9 mouse cellular contexts compared by ENCODE assay signal in genomic region chr19:56115552-56116284, GRCm38 (mm10).
DNase-seq lines count a peak whose midpoint lies in the region; ATAC-seq lines count a peak whose summit lies in the region.
"Had no signal": no experiment of that assay in that cellular context is flagged by ENCODE, and none has a peak within 500 bp of the region (broad histone marks: within the 10 kb centered on the region; RNA-seq: fewer than 3 reads in every experiment).

No protein-coding gene starts in this region.

- H3K36me3 ChIP-seq in forebrain, embryonic 10.5 days (replicated peaks): no peaks in the 10 kb centered on the region
- no peaks in the 10 kb centered on the region for H3K36me3 ChIP-seq in forebrain, embryonic 13.5 days (ENCODE audit: poor library complexity, severe bottlenecking)
- no peaks in the 10 kb centered on the region for H3K36me3 ChIP-seq in heart, embryonic 12.5 days
- H3K36me3 ChIP-seq in neural tube, embryonic 15.5 days: no peaks in the 10 kb centered on the region

- H3K9me3 ChIP-seq in forebrain, embryonic 10.5 days: peaks cover 14% of the 10 kb centered on the region
- H3K9me3 ChIP-seq in forebrain, embryonic 13.5 days (replicated peaks): no peaks in the 10 kb centered on the region
- H3K9me3 ChIP-seq in heart, embryonic 12.5 days (replicated peaks): 0 out of 2 replicates have a peak, but pooled peaks cover 3% of the 10 kb centered on the region
- no peaks in the 10 kb centered on the region for H3K9me3 ChIP-seq in neural tube, embryonic 15.5 days (replicated peaks)

- no peak overlapping the region for H3K9ac ChIP-seq in forebrain, embryonic 13.5 days
- H3K9ac ChIP-seq in heart, embryonic 12.5 days: no peak overlapping the region
- H3K9ac ChIP-seq in neural tube, embryonic 15.5 days (replicated peaks): no peak overlapping the region

- ATAC-seq in forebrain, embryonic 13.5 days: no peak
- no peak for ATAC-seq in heart, embryonic 12.5 days (ENCODE audit: insufficient number of reproducible peaks, low FRiP score)
- ATAC-seq in neural tube, embryonic 15.5 days (ENCODE audit: low FRiP score): no peak

- H3K27ac ChIP-seq in forebrain, embryonic 10.5 days: peak overlapping the region; percentile 36
- no peak overlapping the region for H3K27ac ChIP-seq in forebrain, embryonic 13.5 days
- H3K27ac ChIP-seq in heart, embryonic 12.5 days (ENCODE audit: poor library complexity, severe bottlenecking): no peak overlapping the region
- no peak overlapping the region for H3K27ac ChIP-seq in neural tube, embryonic 15.5 days (replicated peaks)

- H3K4me3 ChIP-seq in forebrain, embryonic 10.5 days: no peak overlapping the region
- H3K4me3 ChIP-seq in forebrain, embryonic 13.5 days: no peak overlapping the region
- H3K4me3 ChIP-seq in heart, embryonic 12.5 days: peak overlapping the region; percentile 4; the same call in 1 of the 2 replicates
- no peak overlapping the region for H3K4me3 ChIP-seq in neural tube, embryonic 15.5 days (replicated peaks)

- DNase-seq in forebrain, embryonic 10.5 days (ENCODE audit: extremely low spot score, low spot score): no peak
- peak; percentile 18 for DNase-seq in lung, postnatal 10 days
- DNase-seq in lung, postnatal 14 days: no peak
- no peak for DNase-seq in frontal cortex, postnatal 10 days (ENCODE audit: low spot score in 2 of 2)
- DNase-seq in cerebellum, postnatal 36 days: no peak
- DNase-seq: spleen, adult 18-20 months had no signal

- H3K27me3 ChIP-seq in forebrain, embryonic 10.5 days (ENCODE audit: poor library complexity, severe bottlenecking): peaks cover 6% of the 10 kb centered on the region; the same call in 1 of the 2 replicates
- H3K27me3 ChIP-seq in forebrain, embryonic 13.5 days: peaks cover 4% of the 10 kb centered on the region; the same call in 1 of the 2 replicates
- no peaks in the 10 kb centered on the region; the same call in 1 of the 2 replicates for H3K27me3 ChIP-seq in heart, embryonic 12.5 days (replicated peaks)
- peaks cover 15% of the 10 kb centered on the region; the same call in 1 of the 2 replicates for H3K27me3 ChIP-seq in neural tube, embryonic 15.5 days (replicated peaks)

- peaks cover 21% of the 10 kb centered on the region for H3K4me1 ChIP-seq in forebrain, embryonic 10.5 days
- peaks cover 5% of the 10 kb centered on the region; the same call in 1 of the 2 replicates for H3K4me1 ChIP-seq in forebrain, embryonic 13.5 days
- peaks cover 19% of the 10 kb centered on the region for H3K4me1 ChIP-seq in heart, embryonic 12.5 days (replicated peaks)
- peaks cover 13% of the 10 kb centered on the region for H3K4me1 ChIP-seq in neural tube, embryonic 15.5 days

- no peak overlapping the region for H3K4me2 ChIP-seq in forebrain, embryonic 13.5 days
- peak overlapping the region; percentile 51 for H3K4me2 ChIP-seq in heart, embryonic 12.5 days
- H3K4me2 ChIP-seq in neural tube, embryonic 15.5 days: peak overlapping the region; percentile 3; the same call in 1 of the 2 replicates

- WGBS in forebrain, embryonic 10.5 days: 22% methylated on average over 14 of the region's 15 CpGs
- WGBS in forebrain, embryonic 13.5 days: 15% methylated on average over 15 of the region's 15 CpGs
- 23% methylated on average over 15 of the region's 15 CpGs for WGBS in heart, embryonic 12.5 days
- WGBS in neural tube, embryonic 15.5 days: 20% methylated on average over 15 of the region's 15 CpGs
